Mouse (Mus musculus) hindlimb bud, embryonic 11.5 days (tissue): ENCODE measurements around the gene Acot13.
"Not testable (repeated sequence)": the region's sequence is repeated elsewhere in the genome, so short reads cannot be mapped to it uniquely, and the experiment has no call there.

Source experiments
- DNase-seq: peaks from one replicate; pipeline ENCODE4 v3.0.0-alpha.2; 2012; ENCODE audit warnings: low read depth, low spot score; ENCODE audit errors: extremely low spot score

The Acot13 gene

GRCm38 (mm10) chr13:24831353-24832130 is at the start of gene Acot13, which contains the start of gene Tdp2:
Gene Acot13 (minus strand): TSS chr13:24831540.
Gene Tdp2 (plus strand): TSS chr13:24831679.
- DNase-seq = peak; percentile 93

- no peak for DNase-seq
Measured at GRCm38 (mm10) chr13:24880704-24881103, 49.4 kb upstream of the Acot13 start.

GRCm38 (mm10) chr13:24880208-24880607 is 48.9 kb upstream of the Acot13 start:
- DNase-seq = no peak

- DNase-seq = no peak
Measured at GRCm38 (mm10) chr13:24879359-24880040, 48.2 kb upstream of the Acot13 start.

- no peak for DNase-seq
Measured at GRCm38 (mm10) chr13:24868233-24868632, 36.9 kb upstream of the Acot13 start.

GRCm38 (mm10) chr13:24867789-24868188 is 36.4 kb upstream of the Acot13 start:
- no peak for DNase-seq

GRCm38 (mm10) chr13:24866430-24867402 is 35.4 kb upstream of the Acot13 start:
- no peak for DNase-seq

- DNase-seq = no peak
Measured at GRCm38 (mm10) chr13:24862520-24862919, 31.2 kb upstream of the Acot13 start.

GRCm38 (mm10) chr13:24862021-24862420 is 30.7 kb upstream of the Acot13 start:
- DNase-seq = no peak

GRCm38 (mm10) chr13:24861084-24861483 is 29.7 kb upstream of the Acot13 start:
- no peak for DNase-seq

- no peak for DNase-seq
Measured at GRCm38 (mm10) chr13:24859115-24859514, 27.8 kb upstream of the Acot13 start.

- no peak for DNase-seq
Measured at GRCm38 (mm10) chr13:24852570-24852969, 21.2 kb upstream of the Acot13 start.

- no peak for DNase-seq
Measured at GRCm38 (mm10) chr13:24851989-24852388, 20.6 kb upstream of the Acot13 start.

- DNase-seq = no peak
Measured at GRCm38 (mm10) chr13:24849318-24849717, 18.0 kb upstream of the Acot13 start.

GRCm38 (mm10) chr13:24844983-24845955 is 13.9 kb upstream of the Acot13 start, which contains the start of gene D130043K22Rik:
Gene D130043K22Rik (plus strand): TSS chr13:24845135.
- DNase-seq = no peak

GRCm38 (mm10) chr13:24841702-24842101 is 10.4 kb upstream of the Acot13 start:
- no peak for DNase-seq

GRCm38 (mm10) chr13:24839831-24840230 is 8.5 kb upstream of the Acot13 start:
- DNase-seq = no peak

- DNase-seq = not testable (repeated sequence)
Measured at GRCm38 (mm10) chr13:24837765-24838164, 6.4 kb upstream of the Acot13 start.

- no peak for DNase-seq
Measured at GRCm38 (mm10) chr13:24832811-24833155, 1.4 kb upstream of the Acot13 start.
